In genomic region chr9:100581543-100582492, GRCm38 (mm10) we compare ENCODE assay signal across 8 mouse cellular contexts. TPM values are rescaled to one million over a fixed set of nuclear protein-coding genes. Genes with fewer than 3 reads are reported as not detected.
DNase-seq lines count a peak whose midpoint lies in the region; ATAC-seq and TF ChIP-seq lines count a peak whose summit lies in the region.

No protein-coding gene starts in this region.

- TF ChIP-seq POLR2A in heart, adult 2 months (IDR thresholded peaks at IDR 0.05; ENCODE audit: insufficient read depth, low read depth, low read length), result no peak
- no peak for TF ChIP-seq POLR2A in kidney, adult 2 months (IDR thresholded peaks at IDR 0.05; ENCODE audit: low read depth, low read length)

- intact Hi-C loops in heart, adult 2 months (cut with DNase I), result no loop called here

- H3K9me3 ChIP-seq in midbrain, embryonic 11.5 days (ENCODE audit: control insufficient read depth, low read length), result no peaks in the 10 kb centered on the region

- no peak for TF ChIP-seq EP300 in heart, adult 2 months (IDR thresholded peaks at IDR 0.05; ENCODE audit: insufficient read depth, low read depth, low read length)

- H3K36me3 ChIP-seq in heart, adult 2 months (ENCODE audit: control insufficient read depth, insufficient read depth, low read length), result no peaks in the 10 kb centered on the region
- no peaks in the 10 kb centered on the region for H3K36me3 ChIP-seq in kidney, adult 2 months (ENCODE audit: control insufficient read depth, insufficient read depth, low read length)
- H3K36me3 ChIP-seq in midbrain, embryonic 11.5 days (ENCODE audit: control insufficient read depth, insufficient read depth, low read length), result no peaks in the 10 kb centered on the region

- H3K79me2 ChIP-seq in heart, adult 2 months (replicated peaks; ENCODE audit: control insufficient read depth, insufficient read depth, low read length), result no peaks in the 10 kb centered on the region

- H3K4me2 ChIP-seq in midbrain, embryonic 11.5 days, result no peak overlapping the region

- DNase-seq in ES-CJ7 (ENCODE audit: low read depth, low spot score), result peak; percentile 91
- peak; percentile 71 to 79 for DNase-seq in cerebellum, adult 18-20 months
- DNase-seq in heart, adult 2 months, result peak; percentile 48 to 63
- peak; percentile 91 for DNase-seq in kidney, adult 2 months
- peak; percentile 87 for DNase-seq in midbrain, embryonic 11.5 days (ENCODE audit: low spot score, missing footprints)
- DNase-seq in spleen, postnatal 14 days (ENCODE audit: low spot score in 2 of 2), result no peak
- DNase-seq in gastrocnemius, adult 18-20 months (ENCODE audit: low spot score), result no peak
- no peak for DNase-seq in left cerebral cortex, adult 9 months (ENCODE audit: low spot score in 2 of 2)

- no peak overlapping the region for H3K4me3 ChIP-seq in heart, adult 2 months
- no peak overlapping the region for H3K4me3 ChIP-seq in kidney, adult 2 months (ENCODE audit: insufficient read depth, low read depth, low read length)
- H3K4me3 ChIP-seq in midbrain, embryonic 11.5 days (ENCODE audit: low read depth, low read length), result no peak overlapping the region

- peak; percentile 57 for ATAC-seq in midbrain, embryonic 11.5 days (ENCODE audit: low FRiP score)

- peaks cover 4% of the 10 kb centered on the region for H3K4me1 ChIP-seq in heart, adult 2 months (ENCODE audit: control insufficient read depth, insufficient read depth, low read length)
- H3K4me1 ChIP-seq in kidney, adult 2 months (ENCODE audit: control insufficient read depth, insufficient read depth, low read length), result peaks cover 8% of the 10 kb centered on the region
- H3K4me1 ChIP-seq in midbrain, embryonic 11.5 days (ENCODE audit: control insufficient read depth, insufficient read depth, low read length), result peaks cover 4% of the 10 kb centered on the region

- no peaks in the 10 kb centered on the region for H3K27me3 ChIP-seq in heart, adult 2 months (ENCODE audit: control insufficient read depth, insufficient read depth, low read length)
- no peaks in the 10 kb centered on the region for H3K27me3 ChIP-seq in kidney, adult 2 months (replicated peaks; ENCODE audit: control insufficient read depth, insufficient read depth, low read length)
- no peaks in the 10 kb centered on the region for H3K27me3 ChIP-seq in midbrain, embryonic 11.5 days (ENCODE audit: control insufficient read depth, insufficient read depth, low read length)

- peak overlapping the region; percentile 51 for H3K27ac ChIP-seq in heart, adult 2 months
- peak overlapping the region; percentile 67 for H3K27ac ChIP-seq in kidney, adult 2 months (ENCODE audit: insufficient read depth, low read depth, low read length)
- no peak overlapping the region for H3K27ac ChIP-seq in midbrain, embryonic 11.5 days (ENCODE audit: low read depth, low read length)

- no peak for TF ChIP-seq CTCF in heart, adult 2 months (IDR thresholded peaks at IDR 0.05)
- TF ChIP-seq CTCF in kidney, adult 2 months (conservative IDR thresholded peaks at IDR 0.05; ENCODE audit: insufficient read depth, insufficient read length, low read depth, low read length), result no peak

- 52% methylated on average over 13 of the region's 13 CpGs for WGBS in heart, adult 2 months
- 53% methylated on average over 13 of the region's 13 CpGs for WGBS in kidney, adult 2 months
- 30% methylated on average over 13 of the region's 13 CpGs for WGBS in midbrain, embryonic 11.5 days

- no peak overlapping the region for H3K9ac ChIP-seq in heart, adult 2 months (ENCODE audit: low read depth, low read length)
- no peak overlapping the region for H3K9ac ChIP-seq in midbrain, embryonic 11.5 days (ENCODE audit: low read length)

RNA-seq across cellular contexts. Expression of gene Slc35g2, which starts 10.9 kb away (rescaled TPM):
- total RNA-seq in heart, adult 2 months (2021), result 1 to 10 TPM; 3.9 to 5.0 TPM
- polyA plus RNA-seq in heart, adult 2 months (2012; rRNA removed), result 3.0 and 6.4 TPM in 2 replicates
- 2.1 and 2.3 TPM in 2 replicates for polyA plus RNA-seq in kidney, adult 2 months (2012; rRNA removed)
- polyA plus RNA-seq in midbrain, embryonic 11.5 days (2014; fragmentation: Nextera tagmentation; extraction: Ambion mirVana), result 8.5 and 9.1 TPM in 2 replicates
- total RNA-seq in gastrocnemius, adult 18-20 months (2021), result under 1 TPM; 0.46 to 0.78 TPM

RNA-seq across cellular contexts. Expression of gene Stag1, which starts 15.8 kb away (rescaled TPM):
- total RNA-seq in heart, adult 2 months (2021), result 10 to 100 TPM; 27.8 TPM
- polyA plus RNA-seq in heart, adult 2 months (2012; rRNA removed), result 4.1 and 8.1 TPM in 2 replicates
- 3.4 and 5.1 TPM in 2 replicates for polyA plus RNA-seq in kidney, adult 2 months (2012; rRNA removed)
- 57.1 and 64.3 TPM in 2 replicates for polyA plus RNA-seq in midbrain, embryonic 11.5 days (2014; fragmentation: Nextera tagmentation; extraction: Ambion mirVana)
- total RNA-seq in gastrocnemius, adult 18-20 months (2021), result 10 to 100 TPM; 19.5 to 26.1 TPM

RNA-seq across cellular contexts. Expression of gene Nck1, which starts 35.9 kb away (rescaled TPM):
- 10 to 100 TPM; 41.7 to 47.5 TPM for total RNA-seq in heart, adult 2 months (2021)
- 7.0 and 19.6 TPM in 2 replicates for polyA plus RNA-seq in heart, adult 2 months (2012; rRNA removed)
- 3.1 and 5.7 TPM in 2 replicates for polyA plus RNA-seq in kidney, adult 2 months (2012; rRNA removed)
- 77.8 and 79.9 TPM in 2 replicates for polyA plus RNA-seq in midbrain, embryonic 11.5 days (2014; fragmentation: Nextera tagmentation; extraction: Ambion mirVana)
- total RNA-seq in gastrocnemius, adult 18-20 months (2021), result 10 to 100 TPM; 25.3 to 34.2 TPM

Comparison
In these comparisons a context has a peak if more than half of its experiments do, and no peak if none do; other contexts are left out.
1. DNase-seq: peak in ES-CJ7 (single experiment), cerebellum, adult 18-20 months (2 of 2), heart, adult 2 months (2 of 2), kidney, adult 2 months (single experiment) and midbrain, embryonic 11.5 days (single experiment); none in spleen, postnatal 14 days (0 of 2), gastrocnemius, adult 18-20 months (single experiment) and left cerebral cortex, adult 9 months (0 of 2).